Mouse (Mus musculus) olfactory bulb, adult 2 months (tissue): ENCODE data around the gene Tssk4. TPM values are rescaled to one million over a fixed set of nuclear protein-coding genes. Genes with fewer than 3 reads are reported as not detected.

Experiments used
- H3K27ac ChIP-seq: fragments of 200-500 bp; 2 replicates; pipeline ENCODE4 v1.5.1; 2012; ENCODE audit warnings: low read depth, low read length; ENCODE audit not compliant: insufficient read depth
- H3K4me1 ChIP-seq: fragments of 200-500 bp; 2 replicates; pipeline ENCODE4 v1.6.1; 2012; ENCODE audit warnings: low read length; ENCODE audit not compliant: control insufficient read depth, insufficient read depth
- H3K4me3 ChIP-seq: fragments of 200-500 bp; 2 replicates; pipeline ENCODE4 v1.5.1; 2012; ENCODE audit warnings: mild to moderate bottlenecking, low read depth, low read length, moderate library complexity; ENCODE audit not compliant: insufficient read depth
- CTCF ChIP-seq: fragments of 200-500 bp; IDR thresholded peaks from 2 replicates; pipeline ENCODE4 v1.5.1; 2012; ENCODE audit warnings: low read depth, mild to moderate bottlenecking, low read length, moderate library complexity; ENCODE audit not compliant: insufficient read depth
- POLR2A ChIP-seq: fragments of 200-500 bp; IDR thresholded peaks from 2 replicates; pipeline ENCODE4 v1.6.1; 2012; ENCODE audit warnings: mild to moderate bottlenecking, low read depth, low read length, moderate library complexity; ENCODE audit not compliant: insufficient read depth
- whole genome bisulfite sequencing: fragments of 180-500 bp; shearing (Covaris S2); methylation state at CpG from one replicate; pipeline ENCODE4 v1.1.7; 2018; 5-methylcytosine and 5-hydroxymethylcytosine counted together
- polyA plus RNA-seq: library from polyadenylated mRNA; stranded (reverse); fragments of >200 nt; gene quantifications from 2 replicates; pipeline ENCODE4 v1.2.4, GENCODE M21; 2012; ENCODE audit warnings: low replicate concordance; ENCODE audit not compliant: missing spikeins, insufficient read depth, insufficient read length

The Tssk4 gene
- polyA plus RNA-seq: not detected in 2 replicates

DNA sequence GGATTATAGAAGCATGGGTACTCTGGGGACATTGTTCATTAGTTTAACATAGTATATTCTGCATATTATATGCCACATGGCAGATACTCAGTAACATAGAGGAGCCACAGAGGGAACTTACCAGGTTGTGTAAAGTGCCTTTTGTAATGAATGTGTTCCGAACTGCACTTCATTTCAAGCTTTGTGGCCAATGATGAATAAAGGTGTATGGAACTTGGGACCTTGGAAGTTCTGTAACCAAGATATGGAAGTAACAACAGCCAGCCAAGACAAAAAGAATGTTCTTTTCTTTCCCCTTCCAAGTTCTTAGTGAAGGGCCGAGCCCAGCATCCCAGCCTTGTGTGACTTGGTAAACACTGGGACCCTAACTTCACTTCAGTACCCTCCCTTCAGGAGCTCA is at the start of gene Tssk4:
Gene Tssk4, plus strand, starts transcription at position 301 of the 400 bp plus-strand sequence.
- Histone ChIP-seq H3K27ac (no peak within 1 kb of the TSS), H3K4me1 (no peaks in the 10 kb centered on the region), H3K4me3 (no peak within 1 kb of the TSS)
- TF ChIP-seq CTCF (no peak), POLR2A (no peak)
- WGBS: 96% methylated on average over 2 of the region's 2 CpGs

DNA sequence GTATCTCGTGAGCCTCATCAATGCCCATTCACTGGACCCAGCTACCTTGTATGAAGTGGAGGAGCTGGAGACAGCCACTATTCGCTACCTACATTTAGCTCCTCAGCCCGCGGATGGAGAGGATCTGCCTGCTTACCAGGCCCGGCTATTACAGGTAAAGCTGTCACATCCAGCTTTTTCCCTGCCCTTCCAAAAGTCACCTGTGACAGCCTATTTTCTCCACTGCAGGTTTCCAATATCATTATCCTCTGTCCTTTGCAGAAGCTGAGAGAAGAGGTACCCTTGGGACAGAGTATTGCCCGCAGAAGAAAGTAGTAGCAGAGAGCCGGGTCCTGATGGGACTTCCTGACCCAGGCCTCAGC is 46.7 kb upstream of the Tssk4 start, which contains the start of gene Irf9:
Gene Irf9, plus strand, starts transcription at position 301 of the 362 bp plus-strand sequence.
- Histone ChIP-seq H3K4me1 (peaks cover 8% of the 10 kb centered on the region), H3K27ac (peak within 1 kb of the TSS; percentile 56), H3K4me3 (peak within 1 kb of the TSS; percentile 44)
- WGBS: 84% methylated on average over 7 of the region's 7 CpGs
- TF ChIP-seq POLR2A (no peak), CTCF (no peak)

DNA sequence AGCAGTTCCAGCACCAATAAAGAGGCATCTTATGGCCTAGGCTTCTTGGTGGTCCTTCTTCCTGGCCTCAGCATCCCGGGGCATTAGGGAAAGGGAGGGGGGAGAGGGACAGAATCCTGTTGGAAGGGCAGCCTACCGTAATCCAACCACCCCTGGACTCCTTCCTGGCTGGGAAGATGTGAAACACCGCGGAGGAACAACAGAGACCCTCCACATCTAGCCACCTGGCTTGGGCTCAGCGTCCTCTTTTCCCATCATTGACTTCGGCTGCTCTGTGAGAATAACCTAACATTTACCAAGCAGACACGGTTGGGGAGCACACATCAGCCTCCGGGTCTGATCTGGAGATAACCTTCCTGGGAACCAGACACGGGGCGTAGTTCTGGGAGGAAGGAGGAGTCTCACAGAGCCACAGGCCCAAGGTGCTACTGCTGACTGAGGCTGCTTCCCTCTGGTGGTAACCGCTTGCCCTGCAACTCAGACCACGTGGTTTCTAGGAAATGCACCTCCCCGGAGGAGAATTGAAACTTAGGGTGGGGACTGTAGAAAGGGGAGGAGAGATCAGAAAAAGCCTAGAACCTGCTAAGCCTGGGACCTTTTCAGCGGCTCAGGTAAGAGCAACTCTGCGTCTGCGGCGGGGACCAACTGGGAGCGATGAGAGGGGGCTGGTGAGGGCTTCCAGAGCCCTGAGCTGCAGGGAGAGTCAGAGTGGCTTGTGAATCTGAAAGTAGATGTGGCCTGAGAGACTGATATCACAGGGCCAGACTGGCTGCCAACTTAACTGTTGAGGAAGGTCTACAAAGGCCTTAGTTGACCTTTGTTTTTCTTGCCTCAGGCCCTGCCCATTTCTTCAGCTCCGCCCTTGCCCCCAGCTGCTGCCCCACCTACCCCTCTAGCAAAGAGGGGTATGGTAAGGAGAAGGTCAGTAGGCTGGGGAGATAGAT is 46.1 kb upstream of the Tssk4 start:
- Histone ChIP-seq H3K27ac (peak overlapping the region; percentile 56), H3K4me1 (peaks cover 8% of the 10 kb centered on the region), H3K4me3 (peak overlapping the region; percentile 44)
- 0 out of 2 replicates have a peak, but pooled peaks have one; percentile 12 for TF ChIP-seq POLR2A
- TF ChIP-seq CTCF: peak; percentile 84
- 17% methylated on average over 19 of the region's 19 CpGs for WGBS

DNA sequence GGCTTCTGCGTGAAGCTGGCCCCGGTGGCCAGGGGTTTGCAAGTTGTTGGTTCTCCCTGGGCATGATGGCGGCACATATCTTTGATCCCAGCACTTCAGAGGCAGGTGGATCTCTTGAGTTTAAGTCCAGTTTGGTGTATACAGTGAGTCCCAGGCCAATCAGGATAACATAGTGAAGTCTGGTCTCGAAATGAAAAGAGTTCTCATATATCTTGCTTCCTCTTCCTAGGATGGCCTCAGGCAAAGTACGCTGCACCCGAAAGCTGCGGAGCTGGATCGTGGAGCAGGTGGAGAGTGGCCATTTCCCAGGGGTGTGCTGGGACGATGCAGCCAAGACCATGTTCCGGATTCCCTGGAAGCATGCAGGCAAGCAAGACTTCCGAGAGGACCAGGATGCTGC is 45.2 kb upstream of the Tssk4 start:
- TF ChIP-seq CTCF (no peak), POLR2A (no peak)
- 90% methylated on average over 11 of the region's 11 CpGs for WGBS
- H3K4me3 ChIP-seq: no peak overlapping the region

DNA sequence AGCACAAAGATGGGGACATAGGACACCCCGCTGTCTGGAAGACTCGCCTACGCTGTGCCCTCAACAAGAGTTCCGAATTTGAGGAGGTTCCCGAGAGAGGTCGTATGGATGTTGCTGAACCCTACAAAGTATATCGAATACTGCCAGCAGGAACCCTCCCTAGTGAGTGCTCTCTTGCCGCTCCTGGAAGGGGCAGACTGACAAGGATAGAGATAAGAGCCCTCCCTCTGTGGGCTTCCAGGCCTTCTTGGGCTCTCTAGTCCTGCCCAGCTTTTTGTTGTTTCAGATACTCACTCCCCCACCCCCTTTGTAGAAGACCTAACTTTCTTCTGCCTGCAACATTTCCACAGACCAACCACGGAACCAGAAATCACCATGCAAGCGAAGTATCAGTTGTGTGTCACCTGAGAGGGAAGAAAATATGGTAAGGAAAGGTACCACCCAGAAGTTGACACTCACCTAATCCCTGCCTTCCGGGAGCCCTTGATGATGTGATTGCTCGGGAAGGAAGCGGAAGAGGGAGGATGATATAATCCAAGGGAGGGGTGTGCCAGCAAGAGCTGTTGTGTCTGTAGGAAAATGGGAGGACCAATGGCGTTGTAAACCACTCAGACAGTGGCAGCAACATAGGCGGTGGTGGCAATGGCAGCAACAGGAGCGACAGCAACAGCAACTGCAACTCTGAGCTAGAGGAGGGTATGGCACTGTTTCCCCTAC is 44.1 kb upstream of the Tssk4 start:
- WGBS: 93% methylated on average over 16 of the region's 16 CpGs
- peaks cover 8% of the 10 kb centered on the region for H3K4me1 ChIP-seq
- TF ChIP-seq CTCF (no peak), POLR2A (no peak)
- H3K4me3 ChIP-seq: no peak overlapping the region
- no peak overlapping the region for H3K27ac ChIP-seq

More for the DNA sequence above, 45.2 kb upstream of the Tssk4 start:
- peaks cover 8% of the 10 kb centered on the region for H3K4me1 ChIP-seq
- H3K27ac ChIP-seq: no peak overlapping the region

DNA sequence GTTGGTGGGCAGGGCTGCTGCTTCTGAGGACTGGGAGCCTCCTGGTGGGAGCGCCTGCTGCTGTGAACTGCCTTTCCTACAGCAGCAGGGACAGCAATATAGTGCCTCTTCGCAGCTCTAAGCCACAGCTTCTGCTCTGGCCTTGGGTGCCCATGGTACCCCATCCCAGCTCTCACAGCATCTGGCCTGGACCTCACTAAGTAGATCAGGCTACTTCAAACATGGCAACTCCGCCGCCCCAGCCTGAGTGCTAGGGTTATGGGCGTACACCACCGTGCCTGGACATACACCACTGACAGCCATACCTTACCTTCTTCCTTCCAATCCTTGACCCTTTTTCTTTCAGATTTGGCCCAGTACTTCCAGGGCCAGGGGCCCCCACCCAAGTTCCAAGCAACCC is 41.6 kb upstream of the Tssk4 start:
- Histone ChIP-seq H3K4me1 (peaks cover 8% of the 10 kb centered on the region), H3K4me3 (no peak overlapping the region), H3K27ac (no peak overlapping the region)
- TF ChIP-seq POLR2A (no peak), CTCF (no peak)
- 96% methylated on average over 6 of the region's 6 CpGs for WGBS

DNA sequence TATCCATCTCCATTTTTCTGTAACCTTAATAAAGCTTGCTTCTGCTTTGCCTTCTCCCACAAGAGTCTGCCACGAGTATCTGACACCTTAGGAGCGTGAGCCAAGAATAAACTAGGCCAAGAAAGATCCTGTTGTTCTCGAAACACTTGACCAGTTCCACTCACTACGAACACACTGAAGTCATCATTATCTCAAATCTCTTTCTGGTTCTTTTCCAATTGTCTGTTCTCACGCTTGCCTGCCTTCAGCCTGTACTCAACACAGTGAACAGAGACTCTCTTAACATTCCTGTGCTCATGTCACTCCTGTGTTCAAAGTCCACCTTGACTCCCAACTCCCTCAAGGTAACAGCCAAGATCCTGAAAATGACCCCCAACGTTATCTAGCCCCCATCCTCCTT is 36.6 kb upstream of the Tssk4 start:
- TF ChIP-seq CTCF: no peak
- no peak for TF ChIP-seq POLR2A
- 51% methylated on average over 6 of the region's 6 CpGs for WGBS
- Histone ChIP-seq H3K4me1 (no peaks in the 10 kb centered on the region), H3K4me3 (no peak overlapping the region), H3K27ac (no peak overlapping the region)

DNA sequence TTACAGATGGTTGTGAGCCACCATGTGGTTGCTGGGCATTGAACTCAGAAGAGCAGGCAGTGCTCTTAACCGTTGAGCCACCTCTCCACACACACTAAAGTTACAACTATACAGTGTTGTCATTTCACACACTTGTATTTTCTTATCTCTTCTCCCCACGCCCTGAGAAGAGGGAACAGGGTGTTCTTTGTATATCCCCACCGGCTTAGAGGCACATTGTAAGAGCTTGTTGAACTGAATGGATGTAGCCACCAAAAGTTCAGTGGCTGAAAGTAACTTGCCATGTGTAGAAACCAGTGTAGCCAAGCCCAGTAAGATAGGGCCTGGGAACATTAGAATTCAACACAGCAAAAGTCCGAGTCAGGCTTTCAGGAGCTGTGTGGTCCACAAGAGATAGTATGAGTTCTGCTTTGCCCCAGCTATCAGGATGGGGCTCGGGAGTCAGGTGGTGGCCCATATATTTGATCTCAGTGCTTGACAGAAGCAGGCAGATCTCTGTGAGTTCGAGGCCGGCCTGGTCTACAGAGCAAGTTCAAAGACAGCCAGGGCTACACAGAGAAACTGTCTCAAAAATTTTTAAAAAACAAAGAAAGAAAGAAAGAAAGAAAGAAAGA is 35.3 kb upstream of the Tssk4 start:
- H3K27ac ChIP-seq: no peak overlapping the region
- H3K4me3 ChIP-seq: no peak overlapping the region
- WGBS: 81% methylated on average over 7 of the region's 7 CpGs
- TF ChIP-seq CTCF (no peak), POLR2A (no peak)
- no peaks in the 10 kb centered on the region for H3K4me1 ChIP-seq

DNA sequence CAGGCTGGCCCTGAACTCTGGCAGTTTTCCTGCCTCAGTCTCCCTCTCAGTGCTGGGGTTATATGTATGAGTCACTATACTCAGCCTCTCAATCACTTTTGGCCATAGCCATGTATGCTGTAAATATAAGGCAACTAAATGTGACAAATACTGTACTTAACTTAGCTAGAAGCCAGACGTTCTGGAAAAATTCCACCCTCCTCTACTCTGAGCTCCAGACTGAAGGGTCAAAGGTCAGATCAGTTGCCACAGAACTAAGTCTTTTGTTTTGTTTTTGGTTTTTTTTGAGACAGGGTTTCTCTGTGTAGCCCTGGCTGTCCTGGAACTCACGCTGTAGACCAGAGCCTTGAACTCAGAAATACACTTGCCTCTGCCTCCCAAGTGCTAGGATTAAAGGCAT is 34.1 kb upstream of the Tssk4 start:
- H3K27ac ChIP-seq: no peak overlapping the region
- no peaks in the 10 kb centered on the region for H3K4me1 ChIP-seq
- WGBS: 78% methylated on average over 2 of the region's 2 CpGs
- TF ChIP-seq POLR2A (no peak), CTCF (no peak)
- H3K4me3 ChIP-seq: no peak overlapping the region

DNA sequence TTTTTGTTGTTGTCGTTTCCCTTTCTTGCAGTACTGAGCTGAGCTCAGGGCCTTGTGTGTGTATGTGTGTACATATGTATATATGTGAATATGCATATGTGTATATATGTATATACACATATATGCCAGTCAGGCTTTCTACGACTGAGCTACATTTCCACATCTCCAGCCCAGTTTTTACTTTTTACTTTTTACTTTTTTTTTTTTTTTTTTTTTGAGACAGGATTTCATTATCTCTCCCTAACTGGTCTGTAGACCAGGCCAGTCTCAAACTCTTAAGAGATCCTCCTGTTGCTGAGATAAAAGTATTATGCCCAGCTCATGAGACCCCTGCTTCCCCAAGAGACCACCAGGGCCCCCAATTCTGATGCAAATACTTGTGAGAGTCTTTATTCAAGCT is 33.1 kb upstream of the Tssk4 start:
- Histone ChIP-seq H3K4me1 (no peaks in the 10 kb centered on the region), H3K27ac (no peak overlapping the region), H3K4me3 (no peak overlapping the region)
- 93% methylated on average over 2 of the region's 2 CpGs for WGBS
- TF ChIP-seq CTCF: no peak
- TF ChIP-seq POLR2A: no peak
